Mouse (Mus musculus) MEL (cell line): ENCODE results near the gene Nupr1l. TPM values are rescaled to one million over a fixed set of nuclear protein-coding genes. Genes with fewer than 3 reads are reported as not detected.

Experiments
- DNase-seq: peaks from one replicate; pipeline ENCODE4 v3.0.0; 2011; ENCODE audit warnings: low read depth, low spot score
- H3K27ac ChIP-seq: 2 replicates; pipeline ENCODE4 v1.5.1; 2012; ENCODE audit warnings: low read depth, mild to moderate bottlenecking, control low read depth, low read length, moderate library complexity; ENCODE audit not compliant: control insufficient read depth
- H3K27me3 ChIP-seq, 2 experiments: fragments of 150-350 bp in 1 of 2; sonication (generic) in 1 of 2; 2 replicates each; pipeline ENCODE4 v1.6.1; 2012; ENCODE audit warnings: low read length in 2 of 2, mild to moderate bottlenecking in 2 of 2, improper control_type of control experiment in 1 of 2, moderate library complexity in 1 of 2; ENCODE audit not compliant: insufficient read depth in 2 of 2, control insufficient read depth in 1 of 2
- H3K36me3 ChIP-seq, 2 experiments: 2 replicates each; pipeline ENCODE4 v1.6.1; 2012 to 2014; ENCODE audit warnings: low read length in 2 of 2, improper control_type of control experiment in 1 of 2, inconsistent platforms in 1 of 2, mild to moderate bottlenecking in 1 of 2; ENCODE audit not compliant: insufficient read depth in 2 of 2, control insufficient read depth in 1 of 2
- H3K4me1 ChIP-seq, 2 experiments: fragments of 150-350 bp in 1 of 2; sonication (generic) in 1 of 2; 2 replicates each; pipeline ENCODE4 v1.6.1; 2012; ENCODE audit warnings: low read length in 2 of 2, improper control_type of control experiment in 1 of 2, mild to moderate bottlenecking in 1 of 2; ENCODE audit not compliant: insufficient read depth in 2 of 2, control insufficient read depth in 1 of 2
- H3K4me3 ChIP-seq, 2 experiments: fragments of 150-350 bp in 1 of 2; sonication (generic) in 1 of 2; 2 replicates each; pipeline ENCODE4 v1.5.1; 2012; ENCODE audit warnings: low read depth in 2 of 2, low read length in 2 of 2, mild to moderate bottlenecking in 2 of 2, moderate library complexity in 2 of 2, control low read depth in 1 of 2, improper control_type of control experiment in 1 of 2; ENCODE audit not compliant: control insufficient read depth in 1 of 2, insufficient read depth in 1 of 2
- H3K79me2 ChIP-seq: 2 replicates; pipeline ENCODE4 v1.6.1; 2012; ENCODE audit warnings: mild to moderate bottlenecking, low read length, moderate library complexity; ENCODE audit not compliant: control insufficient read depth, poor library complexity, insufficient read depth
- H3K9ac ChIP-seq: 2 replicates; pipeline ENCODE4 v1.6.1; 2012; ENCODE audit warnings: low read depth, mild to moderate bottlenecking, control low read depth, low read length, moderate library complexity; ENCODE audit not compliant: control insufficient read depth, poor library complexity, severe bottlenecking
- H3K9me3 ChIP-seq: fragments of 150-350 bp; sonication (generic); replicated peaks from 2 replicates; pipeline ENCODE4 v1.6.1; 2012; ENCODE audit warnings: mild to moderate bottlenecking, low read length, improper control_type of control experiment, moderate library complexity; ENCODE audit not compliant: insufficient read depth
- CHD1 ChIP-seq: IDR thresholded peaks from 2 replicates; pipeline ENCODE4 v1.6.1; 2012; ENCODE audit warnings: low read depth, mild to moderate bottlenecking, inconsistent platforms, low read length, improper control_type of control experiment
- E2F4 ChIP-seq: IDR thresholded peaks from 2 replicates; pipeline ENCODE4 v1.6.1; 2011; ENCODE audit warnings: low read depth, low read length, improper control_type of control experiment, borderline replicate concordance
- ELF1 ChIP-seq: IDR thresholded peaks from 2 replicates; pipeline ENCODE4 v1.6.1; 2014; ENCODE audit warnings: low read depth, mild to moderate bottlenecking, inconsistent platforms, low read length, improper control_type of control experiment, moderate library complexity
- EP300 ChIP-seq, 2 experiments: IDR thresholded peaks; 2 replicates each; pipeline ENCODE4 v1.6.1; 2011; ENCODE audit warnings: improper control_type of control experiment in 2 of 2, low read length in 2 of 2, low read depth in 1 of 2, mild to moderate bottlenecking in 1 of 2
- GABPA ChIP-seq: IDR thresholded peaks from 2 replicates; pipeline ENCODE4 v1.6.1; 2012; ENCODE audit warnings: low read depth, mild to moderate bottlenecking, inconsistent platforms, low read length, improper control_type of control experiment, moderate library complexity
- KAT2A ChIP-seq: conservative IDR thresholded peaks from 2 replicates; pipeline ENCODE4 v1.6.1; 2012; ENCODE audit warnings: low read depth, low read length, improper control_type of control experiment, inconsistent platforms
- MAFK ChIP-seq: IDR thresholded peaks from 2 replicates; pipeline ENCODE4 v1.6.1; 2011; ENCODE audit warnings: low read depth, mild to moderate bottlenecking, low read length, improper control_type of control experiment, borderline replicate concordance
- MAX ChIP-seq: IDR thresholded peaks from 2 replicates; pipeline ENCODE4 v1.6.1; 2011; ENCODE audit warnings: low read length, improper control_type of control experiment
- NELFE ChIP-seq: IDR thresholded peaks from 2 replicates; pipeline ENCODE4 v1.6.1; 2011; ENCODE audit warnings: low read depth, low read length, improper control_type of control experiment
- NRF1 ChIP-seq: IDR thresholded peaks from 2 replicates; pipeline ENCODE4 v1.6.1; 2014; ENCODE audit warnings: low read depth, mild to moderate bottlenecking, inconsistent platforms, low read length, improper control_type of control experiment, moderate library complexity; ENCODE audit not compliant: poor library complexity, insufficient read depth, severe bottlenecking
- POLR2A ChIP-seq, 2 experiments: IDR thresholded peaks; 2 replicates each; pipeline ENCODE4 v1.6.1; 2011 to 2012; ENCODE audit warnings: low read length in 2 of 2, mild to moderate bottlenecking in 2 of 2, control low read depth in 1 of 2, improper control_type of control experiment in 1 of 2, low read depth in 1 of 2, moderate library complexity in 1 of 2; ENCODE audit not compliant: control insufficient read depth in 1 of 2, insufficient read depth in 1 of 2, poor library complexity in 1 of 2
- POLR2AphosphoS2 ChIP-seq: IDR thresholded peaks from 2 replicates; pipeline ENCODE4 v1.6.1; 2011; ENCODE audit warnings: low read length, improper control_type of control experiment
- RAD21 ChIP-seq: IDR thresholded peaks from 2 replicates; pipeline ENCODE4 v1.6.1; 2011; ENCODE audit warnings: mild to moderate bottlenecking, low read depth, low read length, improper control_type of control experiment
- RCOR1 ChIP-seq: IDR thresholded peaks from 2 replicates; pipeline ENCODE4 v1.6.1; 2012; ENCODE audit warnings: low read depth, mild to moderate bottlenecking, inconsistent platforms, low read length, improper control_type of control experiment
- SIN3A ChIP-seq: IDR thresholded peaks from 2 replicates; pipeline ENCODE4 v1.6.1; 2012; ENCODE audit warnings: low read length, improper control_type of control experiment, inconsistent platforms
- TBP ChIP-seq: IDR thresholded peaks from 2 replicates; pipeline ENCODE4 v1.8.0; 2011; ENCODE audit warnings: low read depth, low read length, improper control_type of control experiment
- UBTF ChIP-seq: IDR thresholded peaks from 2 replicates; pipeline ENCODE4 v1.6.1; 2012; ENCODE audit warnings: low read depth, mild to moderate bottlenecking, inconsistent platforms, low read length, improper control_type of control experiment, moderate library complexity, borderline replicate concordance; ENCODE audit not compliant: insufficient read depth
- USF1 ChIP-seq: IDR thresholded peaks from 2 replicates; pipeline ENCODE4 v1.6.1; 2014; ENCODE audit warnings: low read depth, mild to moderate bottlenecking, inconsistent platforms, low read length, improper control_type of control experiment, moderate library complexity
- USF2 ChIP-seq, 2 experiments: IDR thresholded peaks; 2 replicates each; pipeline ENCODE4 v1.6.1; 2011 to 2012; ENCODE audit warnings: improper control_type of control experiment in 2 of 2, low read length in 2 of 2, borderline replicate concordance in 1 of 2, inconsistent platforms in 1 of 2, low read depth in 1 of 2, mild to moderate bottlenecking in 1 of 2; ENCODE audit not compliant: insufficient read depth in 1 of 2
- ZC3H11A ChIP-seq: IDR thresholded peaks from 2 replicates; pipeline ENCODE4 v1.6.1; 2012; ENCODE audit warnings: low read depth, mild to moderate bottlenecking, inconsistent platforms, low read length, improper control_type of control experiment
- ZKSCAN1 ChIP-seq: IDR thresholded peaks from 2 replicates; pipeline ENCODE4 v1.6.1; 2012; ENCODE audit warnings: low read depth, mild to moderate bottlenecking, inconsistent platforms, low read length, improper control_type of control experiment, moderate library complexity
- polyA plus RNA-seq, 2 experiments: library from polyadenylated mRNA; stranded (reverse) in 1 of 2; unstranded in 1 of 2; fragments of >175 nt in 1 of 2; fragments of >200 nt in 1 of 2; gene quantifications; 2 replicates each; pipeline versions ENCODE4 v1.2.1 to v1.2.4; 2012; ENCODE audit warnings: low replicate concordance in 2 of 2, low read depth in 1 of 2; ENCODE audit not compliant: insufficient read length in 2 of 2, insufficient read depth in 1 of 2, missing spikeins in 1 of 2
- total RNA-seq: library from RNA; depleted of rRNA; stranded (reverse); fragments of 300-350 nt; gene quantifications from 2 replicates; pipeline ENCODE4 v1.2.3, GENCODE M21; 2012

The Nupr1l gene
- total and polyA plus RNA-seq, 3 experiments: 0.88 to 1.2 TPM; not detected in 1

DNA sequence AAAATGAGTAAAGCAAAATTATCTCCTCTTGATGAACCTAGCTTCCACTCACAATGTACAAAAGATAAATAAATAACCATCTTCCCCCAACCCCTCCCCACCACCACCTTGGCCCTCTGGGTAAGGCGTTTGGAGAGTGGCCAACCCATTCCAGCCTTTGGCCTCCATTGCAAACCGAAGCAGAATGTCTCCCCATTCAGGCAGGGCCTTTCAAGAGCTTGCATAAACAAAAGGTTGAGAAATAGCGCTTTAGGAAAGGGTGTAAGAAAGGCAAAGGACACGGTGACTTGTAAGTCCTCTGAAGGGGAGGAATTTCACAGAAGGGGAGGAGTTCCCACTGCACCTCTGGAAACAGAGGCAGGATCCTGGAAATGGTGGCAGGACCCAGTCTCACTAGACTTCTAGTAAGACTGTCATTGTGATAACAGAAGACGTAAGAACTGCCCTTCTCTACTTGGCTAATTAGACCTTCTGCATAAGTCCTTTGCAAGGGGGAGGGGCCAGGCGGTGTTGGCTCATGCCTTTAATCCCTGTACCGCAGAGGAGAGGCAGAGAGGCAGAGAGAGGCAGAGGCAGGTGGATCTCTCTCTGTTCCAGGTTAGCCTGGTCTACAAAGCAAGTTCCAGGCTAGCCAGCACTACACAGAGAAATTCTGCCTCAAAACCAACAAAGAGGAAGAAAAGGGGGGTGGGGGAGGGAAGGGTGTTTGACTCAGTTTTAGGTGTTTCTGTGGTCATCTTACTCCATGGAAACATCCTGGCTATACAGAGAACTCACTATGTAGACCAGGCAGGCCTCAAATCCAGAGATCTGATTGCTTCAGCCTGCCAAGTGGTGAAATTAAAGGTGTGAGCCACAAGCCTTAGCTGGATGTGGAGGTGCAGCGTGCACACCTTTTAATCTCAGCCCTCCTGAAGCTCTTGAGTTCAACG, 21.9 kb downstream of the Nupr1l start:
- TF ChIP-seq MAFK (no peak), GABPA (no peak), POLR2A (IDR thresholded peaks at IDR 0.05; ENCODE audit: control insufficient read depth in 1 of 2, insufficient read depth in 1 of 2, low read depth in 1 of 2, low read length in 2 of 2, poor library complexity in 1 of 2) (no peak), NRF1 (no peak), MAX (no peak), CHD1 (no peak), NELFE (no peak), SIN3A (no peak), KAT2A (no peak), ZKSCAN1 (no peak), ELF1 (no peak), EP300 (IDR thresholded peaks at IDR 0.05; ENCODE audit: low read depth in 1 of 2, low read length in 2 of 2) (no peak), USF1 (no peak), RAD21 (no peak), E2F4 (no peak), TBP (no peak), RCOR1 (no peak), ZC3H11A (no peak), USF2 (IDR thresholded peaks at IDR 0.05; ENCODE audit: borderline replicate concordance in 1 of 2, insufficient read depth in 1 of 2, low read depth in 1 of 2, low read length in 2 of 2) (no peak)
- no peak for DNase-seq

DNA sequence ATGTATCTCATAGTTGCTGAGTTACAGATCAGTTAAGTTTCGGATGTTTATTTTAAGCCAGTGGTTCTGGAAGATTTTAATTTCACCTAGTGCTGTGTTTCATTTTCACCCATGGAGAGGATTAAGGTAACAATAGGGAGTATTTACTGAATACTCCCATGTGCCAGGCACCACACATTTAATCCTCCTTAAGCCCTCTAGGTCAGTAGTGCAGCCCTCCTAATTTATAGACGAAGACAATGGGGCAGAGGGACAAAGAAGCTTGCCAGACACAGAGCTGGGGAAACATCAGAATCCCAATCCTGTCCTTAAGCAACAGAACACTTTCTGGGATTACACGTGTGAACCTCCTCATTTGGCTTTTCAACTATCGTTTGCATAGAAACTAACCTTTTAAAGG, 28.6 kb downstream of the Nupr1l start:
- no peaks in the 10 kb centered on the region for H3K9me3 ChIP-seq
- H3K36me3 ChIP-seq: no peaks in the 10 kb centered on the region
- no peaks in the 10 kb centered on the region for H3K79me2 ChIP-seq
- no peak overlapping the region for H3K4me3 ChIP-seq
- H3K27ac ChIP-seq: no peak overlapping the region
- no peaks in the 10 kb centered on the region for H3K27me3 ChIP-seq
- H3K9ac ChIP-seq: no peak overlapping the region
- no peak for DNase-seq
- TF ChIP-seq POLR2AphosphoS2: no peak
- no peak for TF ChIP-seq UBTF
- H3K4me1 ChIP-seq: peaks cover 2 to 10% of the 10 kb centered on the region in 2 experiments; a peak in 3 of 4 replicates

More for the DNA sequence above, 21.9 kb downstream of the Nupr1l start:
- Histone ChIP-seq H3K9me3 (no peaks in the 10 kb centered on the region), H3K36me3 (no peaks in the 10 kb centered on the region; a peak in 1 of 4 replicates), H3K27ac (no peak overlapping the region), H3K79me2 (no peaks in the 10 kb centered on the region), H3K27me3 (no peaks in the 10 kb centered on the region; a peak in 2 of 4 replicates), H3K4me1 (peaks cover 0 to 8% of the 10 kb centered on the region in 2 experiments; a peak in 3 of 4 replicates), H3K4me3 (0 out of 4 replicates have a peak overlapping the region, but pooled peaks of 1 of the 2 experiments have one; percentile 37), H3K9ac (no peak overlapping the region)
